Mouse (Mus musculus) thymus, postnatal 4 days (tissue): ENCODE results near the gene Zfp692.

ENCODE experiments used
- DNase-seq: peaks from one replicate; pipeline ENCODE4 v3.0.0; 2021

Zfp692 gene

DNA sequence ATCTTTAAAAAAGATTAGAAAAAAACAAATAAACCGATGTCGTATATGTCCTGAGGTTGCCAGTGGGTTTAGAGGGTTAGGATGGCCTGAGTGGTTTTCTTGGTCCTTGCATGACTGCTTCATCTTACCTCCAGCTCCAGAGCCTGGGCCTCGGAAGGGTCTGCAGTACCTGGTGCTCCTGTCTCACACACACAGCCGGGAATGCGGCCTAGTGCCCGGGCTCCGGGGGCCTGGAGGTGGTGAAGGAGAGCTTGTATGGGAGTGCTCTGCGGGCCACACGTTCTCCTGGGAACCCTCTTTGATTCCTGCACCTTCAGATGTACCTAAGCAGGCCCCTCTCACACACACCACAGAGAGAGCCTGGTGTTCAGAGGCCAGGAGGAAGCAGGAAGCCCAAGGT is 1.8 kb downstream of the Zfp692 start:
- no peak for DNase-seq

DNA sequence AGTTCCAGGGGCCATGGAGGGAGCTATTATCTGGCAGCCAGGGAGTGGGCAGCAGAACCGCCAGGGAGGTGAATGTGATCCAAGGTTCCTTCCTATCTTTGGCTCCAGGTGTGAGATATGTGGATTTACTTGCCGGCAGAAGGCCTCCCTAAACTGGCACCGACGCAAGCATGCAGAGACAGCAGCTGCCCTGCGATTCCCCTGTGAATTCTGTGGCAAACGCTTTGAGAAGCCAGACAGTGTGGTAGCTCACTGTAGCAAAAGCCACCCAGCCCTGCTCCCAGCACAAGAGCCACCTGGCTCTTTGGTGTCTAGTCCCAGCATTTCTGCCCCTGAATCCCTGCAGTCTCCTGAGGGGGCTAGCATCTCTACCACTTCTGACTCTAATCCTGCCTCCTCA is 7.2 kb downstream of the Zfp692 start:
- no peak for DNase-seq

DNA sequence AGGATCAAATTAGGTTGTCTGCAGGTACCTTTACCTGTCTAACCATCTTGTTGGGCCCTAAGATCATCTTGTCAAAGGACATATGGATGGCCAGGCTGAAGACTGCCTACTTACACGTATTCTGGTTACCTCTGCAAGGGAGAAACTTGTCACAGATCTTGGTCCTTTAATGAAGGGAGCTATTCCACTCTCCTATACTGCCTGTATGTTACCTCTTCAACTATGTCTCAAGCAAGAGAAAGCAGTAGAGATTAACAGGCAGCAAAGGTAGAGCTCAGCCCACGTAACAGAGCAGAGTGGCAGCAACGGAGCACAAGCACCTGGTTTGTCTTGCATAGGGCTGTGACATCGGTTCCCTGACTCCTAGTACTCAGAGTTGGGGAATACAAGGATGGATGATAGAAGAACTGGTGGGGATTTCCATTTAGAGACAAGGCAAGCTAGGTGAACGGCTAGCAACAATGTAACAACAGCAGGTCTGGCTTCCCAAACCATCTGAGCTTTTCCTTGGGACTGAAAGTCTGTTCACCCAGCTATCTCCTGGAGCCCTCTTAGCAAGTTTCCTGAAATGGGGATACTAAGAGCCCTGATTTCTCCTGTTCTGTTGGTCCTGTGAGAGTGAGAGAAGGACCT is 8.8 kb downstream of the Zfp692 start:
- DNase-seq, result no peak

DNA sequence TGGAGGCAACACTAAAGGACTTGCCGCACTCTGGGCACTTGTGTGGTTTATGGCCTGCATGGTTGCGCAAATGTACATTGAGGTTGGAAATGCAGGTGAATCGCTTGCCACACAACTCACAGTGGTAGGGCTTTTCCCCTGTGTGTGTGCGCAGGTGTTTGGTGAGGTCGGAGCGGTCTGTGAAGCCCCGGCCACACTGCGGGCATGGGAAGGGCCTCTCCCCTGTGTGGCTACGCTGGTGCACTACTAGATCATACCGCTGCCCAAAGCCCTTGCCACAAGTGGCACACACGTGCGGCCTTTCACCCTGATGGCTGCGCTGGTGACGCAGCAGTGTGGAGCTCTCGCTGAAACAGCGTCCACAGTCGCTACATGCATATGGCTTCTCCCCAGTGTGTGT is 9.5 kb downstream of the Zfp692 start:
- DNase-seq, result no peak

DNA sequence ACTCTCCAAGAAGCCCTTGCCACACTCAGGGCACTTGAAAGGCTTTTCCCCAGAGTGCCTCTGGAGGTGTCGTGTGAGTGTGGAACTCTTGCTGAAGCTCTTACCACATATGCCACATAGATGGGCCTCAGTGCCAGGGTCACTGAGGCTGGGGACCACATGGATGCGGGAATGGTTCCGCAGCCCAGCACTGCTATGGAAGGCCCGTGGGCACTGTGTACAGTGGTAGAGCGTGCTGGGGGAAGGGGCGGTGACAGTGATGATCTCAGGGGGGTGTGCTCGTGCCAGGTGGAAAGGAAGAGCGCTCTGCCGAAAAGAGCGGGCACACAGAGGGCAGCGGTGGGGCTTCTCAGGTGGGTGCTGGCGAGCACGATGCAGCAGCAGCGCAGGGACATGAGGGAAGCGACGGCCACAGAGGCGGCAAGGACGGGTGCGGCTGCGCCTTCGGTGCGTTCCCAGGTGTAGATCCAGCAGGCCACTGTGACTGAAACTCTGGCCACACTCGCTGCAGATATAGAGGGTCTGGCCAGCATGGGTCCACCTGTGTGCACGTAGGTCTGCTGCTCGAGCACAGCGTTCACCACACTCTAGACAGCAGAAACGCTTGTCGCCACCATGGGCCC is 10.0 kb downstream of the Zfp692 start:
- no peak for DNase-seq

DNA sequence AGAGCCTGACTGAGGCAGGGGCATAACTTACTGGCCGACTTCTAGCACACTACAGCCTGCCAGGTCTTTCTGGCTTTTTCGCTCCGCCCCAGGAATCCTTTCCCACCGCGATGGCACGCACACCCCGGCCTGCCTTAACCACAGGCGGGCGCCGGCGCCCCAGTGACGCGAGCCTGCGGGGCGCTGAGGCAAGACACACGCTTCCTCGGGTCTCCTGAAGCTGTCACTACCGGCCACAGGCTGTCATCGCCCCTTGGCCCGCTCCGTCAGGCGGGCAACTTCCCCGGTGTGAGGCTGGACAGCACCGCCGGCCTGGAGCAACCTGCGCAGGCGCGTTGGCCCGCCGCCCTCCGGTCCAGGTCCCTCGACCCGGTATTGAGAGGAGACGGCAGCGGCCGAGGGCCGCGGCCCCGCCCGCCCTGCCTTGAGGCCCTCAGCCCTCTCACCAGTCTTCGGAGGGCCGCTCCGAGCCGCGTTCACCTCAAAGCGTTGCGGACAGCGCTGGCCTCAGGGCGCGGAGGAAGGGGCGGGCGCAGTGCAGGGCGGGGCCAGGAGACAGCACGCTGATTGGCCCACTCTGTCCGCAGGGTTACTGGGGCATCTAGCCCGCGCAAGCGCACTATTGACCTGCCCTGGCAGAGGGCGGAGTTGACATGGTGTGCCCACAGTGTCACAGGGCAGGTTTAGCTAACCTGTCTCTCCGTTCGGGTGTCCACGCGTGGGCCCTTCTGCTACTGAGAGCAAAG is 16.1 kb downstream of the Zfp692 start:
- peak; percentile 98 for DNase-seq

DNA sequence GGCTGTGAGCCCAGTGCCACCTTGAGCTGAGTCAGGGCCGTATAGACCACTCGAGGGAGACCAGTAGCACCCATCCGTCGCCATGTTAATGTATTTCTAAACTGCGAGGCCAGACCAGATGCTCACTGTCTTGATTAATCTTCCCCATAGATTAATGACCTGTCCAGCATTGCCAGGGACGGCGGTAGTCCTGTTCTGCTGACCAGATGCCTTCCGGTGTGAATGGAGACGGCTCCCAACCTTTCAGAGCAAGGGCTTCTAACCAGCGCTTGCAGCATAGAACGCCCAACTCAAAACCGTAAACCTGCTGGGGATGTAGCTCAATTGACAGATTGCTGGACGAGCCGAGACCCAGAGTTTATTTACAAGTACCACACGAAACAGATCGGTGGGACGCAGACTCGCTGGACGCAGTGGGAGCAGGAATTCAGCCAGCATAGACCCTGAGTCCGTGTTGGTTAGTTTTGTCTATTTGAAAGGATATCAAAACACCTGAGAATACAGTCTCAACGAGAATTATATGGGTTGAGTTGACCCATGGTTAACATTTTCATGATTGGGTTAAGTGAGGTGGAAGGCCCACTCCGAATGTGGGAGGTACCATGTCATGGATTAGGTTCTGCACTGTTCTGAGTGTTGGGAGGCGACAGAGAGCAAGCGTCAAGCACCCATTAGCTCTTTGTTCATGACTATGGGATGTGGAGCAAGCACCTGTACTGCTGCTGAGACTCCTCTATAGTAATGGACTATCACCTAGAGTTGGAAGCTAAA is 16.9 kb downstream of the Zfp692 start:
- DNase-seq, result no peak

DNA sequence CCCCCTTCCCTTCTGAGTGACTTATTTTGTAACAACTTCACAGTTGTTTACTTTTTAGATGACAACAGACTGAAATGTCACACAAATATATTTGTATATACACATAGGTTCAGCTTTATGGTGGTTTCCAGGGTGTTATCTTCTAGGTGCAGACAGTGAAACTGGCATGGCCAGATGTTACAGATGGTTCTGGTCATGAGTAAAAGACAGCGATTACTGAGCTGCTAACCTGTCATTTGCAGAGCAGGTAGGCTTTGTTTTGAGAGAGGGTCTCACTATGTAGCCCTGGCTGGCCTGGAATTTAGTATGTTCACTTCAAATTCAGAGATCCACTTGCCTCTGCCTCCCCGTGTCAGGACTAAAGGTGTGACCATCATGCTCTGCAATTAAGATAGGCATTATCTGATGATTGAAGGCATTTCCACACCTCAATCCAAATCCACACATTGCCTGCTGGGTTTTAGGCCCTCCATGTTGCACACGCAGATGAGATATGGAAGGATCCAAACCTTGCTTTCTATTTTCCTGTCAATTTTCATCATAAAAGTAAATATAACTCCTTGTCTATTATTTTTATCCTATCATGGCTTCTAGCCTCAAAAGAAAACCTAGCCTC is 17.9 kb downstream of the Zfp692 start:
- DNase-seq, result no peak

DNA sequence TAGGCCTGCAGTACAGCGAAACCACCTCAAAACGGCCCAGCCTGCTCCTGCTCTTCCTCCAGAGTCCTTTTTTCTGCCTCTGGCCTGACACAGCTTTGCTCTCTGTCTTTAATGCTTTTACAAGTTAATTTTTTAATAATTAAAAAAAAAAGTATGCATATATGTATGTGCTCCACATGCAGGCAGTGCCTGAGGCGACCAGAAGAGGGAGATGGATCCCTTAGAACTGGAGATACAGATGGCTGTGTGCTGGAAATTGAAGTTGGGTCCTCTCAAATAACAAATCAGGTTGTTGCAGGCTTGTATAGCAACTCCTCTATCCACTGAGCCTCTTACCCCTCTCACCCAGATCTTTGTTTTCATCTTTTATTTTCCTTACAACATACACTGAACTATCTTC is 19.9 kb downstream of the Zfp692 start:
- no peak for DNase-seq

DNA sequence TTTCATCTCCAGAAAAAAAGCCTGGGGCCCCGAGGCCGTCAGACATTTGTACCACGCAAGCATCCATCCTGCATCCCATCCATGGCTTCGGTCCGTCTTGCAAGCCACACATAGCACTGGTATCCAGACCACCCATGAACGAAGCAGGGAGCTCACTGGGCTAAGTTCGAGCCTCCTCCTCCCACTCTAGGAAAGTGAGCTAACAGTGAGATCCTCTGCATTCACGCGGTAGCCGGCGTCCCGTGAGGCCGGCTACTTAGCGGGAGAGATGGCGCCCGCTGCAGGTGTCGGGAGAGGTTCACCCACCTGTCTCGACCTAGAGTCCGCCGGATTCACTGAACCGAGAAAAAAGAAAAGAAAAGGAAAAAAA is 23.0 kb downstream of the Zfp692 start:
- DNase-seq, result no peak

DNA sequence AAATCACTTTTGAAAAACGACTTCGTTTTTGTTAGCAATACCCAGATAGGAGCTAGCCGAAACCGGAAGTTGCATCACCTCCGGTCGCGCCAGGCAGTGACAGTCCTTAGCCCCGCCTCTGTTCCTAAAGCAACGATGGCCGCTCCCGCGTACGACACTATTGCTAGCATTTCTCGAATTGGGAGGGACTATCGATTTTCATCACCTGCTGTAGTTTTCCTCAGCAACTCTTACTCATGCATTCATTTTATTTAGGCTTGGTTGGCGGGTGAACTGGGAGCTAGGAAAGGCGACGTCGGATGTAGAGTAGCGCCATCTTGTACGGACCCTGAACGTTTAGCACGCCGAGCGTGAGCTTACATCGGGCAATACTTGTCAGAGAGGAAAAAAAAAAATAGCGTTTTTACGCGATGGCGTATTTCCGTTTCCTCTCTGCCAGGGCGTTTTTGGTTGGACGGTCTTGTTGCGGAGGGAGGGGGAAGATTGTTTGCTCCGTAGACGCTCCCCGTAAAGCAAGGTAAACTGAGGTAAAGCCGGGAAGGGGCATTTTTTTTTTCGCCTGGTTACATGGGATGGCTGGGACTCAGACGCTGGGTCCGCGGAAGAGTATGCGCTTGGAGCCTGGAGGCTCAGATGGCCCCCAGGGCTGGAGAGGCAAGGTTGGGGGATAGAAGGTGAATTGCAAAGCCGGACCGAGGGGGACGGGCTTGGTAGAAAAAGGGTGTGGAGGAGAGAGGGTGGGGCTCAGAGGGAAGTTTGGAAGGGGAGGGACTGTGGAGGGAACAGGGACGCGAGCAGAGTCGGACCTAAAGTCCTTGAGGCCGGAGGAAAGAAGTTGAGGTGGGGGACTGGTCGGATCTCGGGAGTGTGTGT is 23.6 kb downstream of the Zfp692 start, which contains the start of the genes Zfp672 and Sh3bp5l:
Gene Zfp672 (minus strand): TSS at position 64 of the 873 bp plus-strand sequence.
Gene Sh3bp5l (plus strand): TSS at position 449 of the 873 bp plus-strand sequence.
- DNase-seq, result peak; percentile 88

DNA sequence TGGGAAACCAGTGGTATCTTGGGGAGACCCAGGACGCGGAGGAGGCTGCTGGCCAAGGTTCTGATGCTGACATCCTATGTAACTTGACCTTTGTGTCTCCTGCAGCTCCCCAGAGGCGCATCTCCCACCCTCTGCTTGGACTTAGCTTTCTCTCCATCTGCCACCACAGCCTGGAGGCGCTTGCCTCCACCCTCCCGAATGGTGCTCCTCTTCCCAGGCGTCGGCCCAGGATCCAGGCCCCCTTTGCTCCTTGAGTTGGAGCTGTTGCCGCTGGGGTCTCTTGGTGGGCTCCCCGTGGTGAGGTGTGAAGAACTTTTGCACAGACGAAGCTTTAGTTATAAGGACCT is 24.3 kb downstream of the Zfp692 start:
- no peak for DNase-seq

DNA sequence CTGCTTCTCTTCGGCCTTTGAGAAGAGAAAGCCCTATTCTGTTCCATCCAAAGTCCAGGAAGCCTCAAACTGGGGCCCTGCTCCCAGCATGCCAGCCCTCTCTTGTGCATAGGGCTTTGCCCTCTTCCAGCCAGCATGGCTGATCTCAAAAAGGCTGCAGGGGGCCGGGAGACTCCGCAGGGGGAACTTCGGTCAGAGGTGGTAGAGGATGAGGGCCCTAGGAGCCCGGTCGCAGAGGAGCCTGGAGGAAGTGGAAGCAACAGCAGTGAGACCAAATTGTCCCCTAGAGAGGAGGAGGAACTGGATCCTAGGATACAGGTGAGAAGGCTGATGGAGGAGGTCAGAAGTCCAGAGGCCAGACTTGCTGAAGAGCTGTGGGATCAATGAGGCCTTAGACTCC is 24.7 kb downstream of the Zfp692 start:
- DNase-seq, result no peak

DNA sequence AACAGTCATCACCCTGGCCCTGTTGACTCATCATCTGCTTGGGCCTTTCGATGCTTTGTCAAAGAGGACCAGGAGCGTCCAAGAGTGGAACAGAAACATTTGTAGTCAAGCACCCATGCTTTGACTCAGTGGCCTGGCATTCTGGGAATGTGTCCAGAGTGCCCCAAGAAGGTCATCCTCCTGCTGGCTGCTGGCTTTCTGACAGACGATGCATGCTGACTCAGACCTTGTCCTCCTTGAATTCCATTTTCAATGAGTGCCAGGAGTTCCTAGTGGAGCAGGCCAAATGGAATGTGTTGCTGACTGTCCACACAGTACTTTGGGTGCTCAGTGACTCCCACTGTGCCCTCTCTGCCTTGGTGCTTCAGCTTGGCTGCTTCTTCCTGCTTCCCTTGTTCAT is 27.9 kb downstream of the Zfp692 start:
- no peak for DNase-seq

DNA sequence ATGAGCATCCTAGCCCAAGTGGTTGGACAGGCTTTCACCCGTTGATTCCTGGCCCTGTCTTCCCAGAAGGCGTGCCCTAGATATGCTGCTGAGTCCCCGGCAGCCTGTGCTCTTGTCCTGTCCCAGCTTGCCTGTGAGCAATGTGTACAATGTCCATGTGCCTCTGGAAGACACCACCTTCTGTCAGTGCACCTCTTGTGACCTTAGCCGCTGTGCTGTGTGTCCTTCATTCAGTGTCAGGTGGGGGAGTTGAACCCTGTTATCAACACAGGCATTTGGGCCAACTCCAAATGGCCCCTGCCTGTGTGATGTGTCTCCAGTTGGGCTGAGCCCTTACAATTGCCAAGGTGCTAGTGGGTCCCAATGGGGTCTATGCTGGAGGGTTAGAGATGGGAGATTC is 39.9 kb downstream of the Zfp692 start:
- no peak for DNase-seq

DNA sequence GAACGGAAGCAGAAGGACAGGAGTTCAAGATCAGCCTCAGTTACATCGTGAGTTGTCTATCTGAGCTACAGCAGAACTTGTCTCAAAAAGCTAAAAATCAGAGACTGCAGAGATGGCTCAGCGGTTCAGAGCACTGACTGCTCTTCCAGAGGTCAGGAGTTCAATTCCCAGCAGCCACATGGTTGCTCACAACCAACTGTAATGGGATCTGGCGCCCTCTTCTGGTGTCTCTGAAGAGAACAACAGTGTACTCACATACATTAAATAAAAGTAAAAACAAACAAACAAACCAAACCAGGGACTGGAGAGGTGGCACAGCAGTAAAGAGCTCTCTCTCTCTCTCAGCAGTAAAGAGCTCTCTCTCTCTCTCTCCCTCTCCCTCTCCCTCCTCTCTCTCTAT is 43.8 kb downstream of the Zfp692 start:
- DNase-seq, result peak; percentile 51

DNA sequence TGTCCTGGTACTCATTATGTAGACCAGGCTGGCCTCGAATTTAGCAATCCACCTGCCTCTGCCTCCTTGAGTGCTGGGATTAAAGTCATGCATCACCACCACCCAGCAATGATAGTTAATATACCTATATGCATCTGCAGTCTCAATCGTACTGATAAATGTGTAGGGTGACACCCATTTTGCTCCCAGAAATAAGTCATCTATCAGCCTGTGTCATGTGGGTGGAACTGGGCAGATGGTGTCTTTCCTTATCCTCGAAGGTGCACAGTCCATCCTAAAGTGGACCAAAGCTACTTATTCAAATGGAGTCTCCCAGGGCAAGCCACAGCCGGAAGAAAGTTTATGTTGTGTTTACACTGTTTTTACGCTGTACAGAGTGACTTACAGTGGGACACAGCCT is 44.3 kb downstream of the Zfp692 start:
- DNase-seq, result no peak

DNA sequence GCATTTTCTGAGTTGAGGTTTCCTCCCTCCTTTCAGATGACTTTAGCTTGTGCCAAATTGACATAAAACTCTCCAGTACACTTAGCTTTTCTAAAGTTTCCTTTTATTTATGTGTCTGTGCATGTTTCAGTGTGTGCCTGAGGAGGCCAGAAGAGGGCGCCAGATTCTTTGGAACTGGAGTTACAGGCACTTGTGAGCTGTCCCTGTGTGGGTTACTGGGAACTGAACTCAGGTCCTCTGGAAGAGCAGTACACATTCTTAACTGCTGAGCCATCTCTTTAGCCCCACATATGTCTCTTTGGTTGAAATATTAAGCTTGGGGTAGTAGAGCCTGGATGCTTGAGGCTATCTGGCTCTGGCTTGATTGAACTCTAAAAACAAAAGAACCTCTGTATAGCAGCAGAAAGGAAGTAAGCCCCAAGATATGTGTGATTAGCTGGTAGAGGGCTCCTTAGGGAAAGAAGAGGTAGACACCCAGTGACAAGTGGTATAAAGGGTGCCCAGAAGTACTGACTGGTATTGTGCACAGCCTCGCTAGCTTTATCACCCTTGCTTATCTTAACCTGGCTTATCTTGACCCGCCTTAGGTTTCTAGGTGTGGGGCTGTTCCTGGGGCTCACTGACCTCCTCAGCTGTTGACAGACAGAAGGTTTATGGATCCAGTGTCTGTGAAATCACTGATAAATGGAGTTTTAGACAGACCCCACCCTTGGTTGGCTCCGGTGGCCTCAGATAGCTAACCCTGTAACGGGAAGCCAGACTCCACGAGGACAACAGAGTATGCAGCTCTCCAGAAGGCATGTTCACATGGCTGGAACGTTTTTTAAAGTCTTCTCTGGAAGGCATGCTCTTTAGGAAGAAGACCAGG is 46.0 kb downstream of the Zfp692 start:
- DNase-seq, result peak; percentile 34

DNA sequence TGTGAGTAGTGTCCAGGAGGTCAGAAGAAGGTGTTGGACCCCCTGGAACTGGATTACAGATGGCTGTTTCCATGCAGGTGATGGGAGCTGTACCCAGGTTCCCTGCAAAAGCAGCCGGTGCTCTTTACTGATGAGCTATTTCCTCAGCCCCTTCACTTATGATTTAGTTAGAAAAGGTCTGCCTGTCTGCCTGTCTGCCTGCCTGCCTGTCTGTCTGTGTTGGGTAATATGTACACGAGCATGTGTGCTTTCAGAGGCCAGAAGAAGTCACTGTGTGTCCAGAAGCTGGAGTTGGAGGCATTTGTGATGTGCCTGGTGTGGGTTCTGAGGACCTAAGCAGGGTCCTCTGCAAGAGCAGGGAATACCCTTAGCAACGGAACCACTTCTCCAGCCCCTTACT is 46.8 kb downstream of the Zfp692 start:
- DNase-seq, result no peak

DNA sequence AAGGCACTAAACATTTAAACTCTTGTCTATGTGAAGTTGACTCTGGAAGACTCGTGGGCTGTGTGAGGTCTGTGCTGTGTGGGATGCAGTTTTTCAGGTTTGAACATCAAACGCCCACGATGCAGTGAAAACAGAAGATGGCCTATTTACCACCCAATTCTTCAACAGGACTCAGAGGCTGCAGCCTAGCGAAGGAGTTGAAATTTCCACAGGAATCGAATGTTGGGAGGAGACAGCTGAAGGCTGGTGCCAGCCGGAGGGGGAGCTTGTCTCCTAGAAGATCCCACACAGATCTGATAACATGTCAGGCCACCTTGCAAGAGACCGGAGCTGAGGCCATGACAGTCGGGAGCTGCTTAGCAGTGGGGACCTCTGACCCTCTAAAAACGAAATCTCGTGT is 47.6 kb downstream of the Zfp692 start:
- no peak for DNase-seq

DNA sequence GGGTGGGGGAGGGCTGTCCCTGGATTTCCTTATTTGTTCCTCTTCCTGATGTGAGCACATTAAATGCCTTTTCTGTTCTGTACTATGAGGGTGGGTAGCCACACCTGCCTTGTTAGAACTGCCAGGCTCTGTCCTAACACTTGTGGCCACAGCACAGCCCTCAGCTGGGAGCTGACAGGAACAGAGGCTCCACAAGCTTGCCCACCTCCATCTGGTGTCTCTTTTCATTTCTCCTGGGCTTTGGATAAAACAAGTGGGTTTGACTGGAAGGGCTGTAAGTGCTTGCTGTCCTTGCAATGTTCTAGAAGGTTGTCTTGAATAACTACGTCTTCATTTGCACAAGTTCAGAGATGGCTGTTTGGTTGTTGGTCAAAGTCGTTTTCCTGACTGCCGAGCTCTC is 48.1 kb downstream of the Zfp692 start:
- DNase-seq, result no peak
